Mouse (Mus musculus) cortical plate, adult 2 months (tissue): ENCODE results near the gene Man1c1.

Experiments
- CTCF ChIP-seq: fragments of 200-500 bp; IDR thresholded peaks from 2 replicates; pipeline ENCODE4 v1.5.1; 2011; ENCODE audit warnings: mild to moderate bottlenecking, control low read depth, low read length; ENCODE audit not compliant: insufficient read depth; ENCODE audit errors: extremely low read depth
- POLR2A ChIP-seq: fragments of 200-500 bp; IDR thresholded peaks from 2 replicates; pipeline ENCODE4 v1.6.1; 2011; ENCODE audit warnings: mild to moderate bottlenecking, low read length, control low read depth; ENCODE audit not compliant: insufficient read depth; ENCODE audit errors: extremely low read depth

GRCm38 (mm10) chr4:134588951-134589350 lies 115.1 kb downstream of the Man1c1 start:
- TF ChIP-seq CTCF (no peak), POLR2A (no peak)
